Mouse (Mus musculus) adipocyte (in vitro differentiated cells): Measurements from ENCODE around the gene Cdkal1.

Source experiments
- DNase-seq: peaks from one replicate; pipeline ENCODE4 v3.0.0-alpha.2; 2016; ENCODE audit warnings: low spot score

Gene Cdkal1

GRCm38 (mm10) chr13:29765296-29765695, 90.2 kb downstream of the Cdkal1 start:
- DNase-seq: no peak

GRCm38 (mm10) chr13:29759691-29760467, 95.6 kb downstream of the Cdkal1 start:
- DNase-seq: peak; percentile 8

DNA sequence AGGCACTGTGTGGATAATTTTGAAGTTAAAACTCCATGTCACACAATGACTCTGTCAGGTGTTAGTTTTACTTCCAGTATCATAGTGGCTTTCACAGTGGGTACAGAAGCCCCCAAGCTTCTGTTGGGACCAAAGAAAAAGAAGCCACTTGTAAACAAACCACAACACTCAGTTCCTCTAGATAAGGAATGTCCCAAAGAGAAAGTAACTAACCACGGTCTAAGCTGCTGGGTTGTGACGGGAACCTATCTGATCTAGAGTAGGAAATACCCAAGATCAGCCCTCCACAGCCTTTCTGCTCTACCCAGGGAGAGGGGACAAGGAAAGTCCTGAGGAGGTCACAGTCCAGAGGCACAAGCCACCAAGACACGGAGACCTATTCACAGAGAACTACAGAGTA, 99.4 kb downstream of the Cdkal1 start:
- DNase-seq: no peak

DNA sequence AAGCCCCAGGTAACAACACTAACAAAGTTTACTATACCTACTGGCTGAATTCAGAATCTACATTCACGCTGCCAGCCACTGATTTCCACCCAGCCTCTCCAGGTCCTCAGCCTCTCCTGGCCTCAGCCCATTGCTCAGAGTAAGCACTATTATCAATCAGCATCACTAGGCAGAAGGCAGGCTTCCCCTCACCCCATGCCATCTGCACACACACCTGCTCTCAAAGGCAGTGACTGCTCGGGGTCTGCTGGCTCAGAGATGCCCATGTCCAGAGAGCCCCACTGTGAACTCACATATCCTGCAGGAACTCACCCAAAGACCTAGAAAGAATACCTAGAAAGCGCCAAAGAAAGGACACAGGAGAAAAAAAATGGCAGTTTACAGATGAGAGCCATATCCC, 102.2 kb downstream of the Cdkal1 start:
- no peak for DNase-seq

GRCm38 (mm10) chr13:29752061-29752460, 103.4 kb downstream of the Cdkal1 start:
- no peak for DNase-seq

DNA sequence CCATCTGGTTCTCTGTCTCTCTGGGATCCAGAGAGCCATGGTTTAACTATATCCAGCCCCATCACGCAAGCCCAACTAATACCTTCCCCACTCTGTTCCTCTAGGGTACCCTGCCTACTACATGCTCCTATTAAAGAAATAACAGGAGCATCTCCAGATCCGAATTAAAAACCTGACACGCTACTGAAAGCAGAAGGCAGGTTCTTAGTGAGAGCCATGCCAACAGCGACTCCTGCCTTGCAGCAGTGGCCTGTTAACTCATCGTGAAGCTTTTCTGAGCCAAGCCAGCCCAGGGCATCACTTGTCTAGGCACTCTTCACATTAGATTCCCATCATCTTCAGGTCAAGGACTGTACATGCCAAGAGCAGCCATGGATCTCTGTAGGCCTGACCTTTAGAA, 104.3 kb downstream of the Cdkal1 start:
- no peak for DNase-seq

- no peak for DNase-seq
Measured at GRCm38 (mm10) chr13:29747347-29747647, 108.2 kb downstream of the Cdkal1 start.

GRCm38 (mm10) chr13:29746501-29747346, 108.8 kb downstream of the Cdkal1 start:
- DNase-seq: no peak

DNA sequence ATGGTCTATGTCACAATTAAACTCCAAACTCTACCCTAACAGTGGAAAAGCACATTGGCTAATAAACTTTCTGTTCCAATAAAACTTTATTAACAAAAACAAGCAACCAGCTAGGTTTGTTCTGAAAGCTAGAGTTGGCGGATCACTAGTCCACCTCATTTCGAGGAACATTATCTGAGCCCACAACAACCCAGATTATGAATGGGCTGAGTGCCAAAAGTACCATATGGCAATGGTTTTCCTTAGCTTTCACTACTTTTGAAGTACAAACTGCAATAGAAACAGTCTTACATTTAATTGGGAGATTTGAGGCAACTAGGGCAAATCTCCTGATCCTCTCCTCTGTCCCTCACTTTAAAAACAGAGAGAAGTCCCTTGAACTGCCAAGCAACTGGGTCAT, 110.4 kb downstream of the Cdkal1 start:
- no peak for DNase-seq

GRCm38 (mm10) chr13:29744188-29744587, 111.3 kb downstream of the Cdkal1 start:
- DNase-seq: no peak

GRCm38 (mm10) chr13:29743761-29744160, 111.7 kb downstream of the Cdkal1 start:
- DNase-seq: no peak

GRCm38 (mm10) chr13:29737675-29738461, 117.6 kb downstream of the Cdkal1 start:
- DNase-seq: no peak

GRCm38 (mm10) chr13:29734496-29734895, 121.0 kb downstream of the Cdkal1 start:
- DNase-seq: no peak

GRCm38 (mm10) chr13:29726154-29726825, 129.2 kb downstream of the Cdkal1 start:
- no peak for DNase-seq

GRCm38 (mm10) chr13:29724855-29725254, 130.6 kb downstream of the Cdkal1 start:
- no peak for DNase-seq

DNA sequence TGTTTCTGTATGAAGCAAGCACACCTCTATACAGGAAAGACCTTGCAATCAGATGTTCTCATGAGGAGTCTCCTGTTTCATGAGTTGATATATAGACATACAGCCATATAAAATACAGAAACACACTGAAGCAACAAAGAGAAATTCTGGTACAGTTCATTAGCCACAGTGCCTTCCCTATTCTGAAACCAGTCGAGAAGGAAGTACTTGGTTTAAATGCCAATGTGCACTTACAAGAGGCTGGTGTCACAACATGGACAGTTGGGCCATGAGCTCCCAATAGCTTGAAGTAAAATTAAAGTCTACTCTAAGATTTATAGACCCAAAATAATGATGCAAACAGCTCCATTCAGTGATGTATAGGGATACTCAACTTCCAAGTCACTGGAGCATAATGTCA, 132.3 kb downstream of the Cdkal1 start:
- no peak for DNase-seq

DNA sequence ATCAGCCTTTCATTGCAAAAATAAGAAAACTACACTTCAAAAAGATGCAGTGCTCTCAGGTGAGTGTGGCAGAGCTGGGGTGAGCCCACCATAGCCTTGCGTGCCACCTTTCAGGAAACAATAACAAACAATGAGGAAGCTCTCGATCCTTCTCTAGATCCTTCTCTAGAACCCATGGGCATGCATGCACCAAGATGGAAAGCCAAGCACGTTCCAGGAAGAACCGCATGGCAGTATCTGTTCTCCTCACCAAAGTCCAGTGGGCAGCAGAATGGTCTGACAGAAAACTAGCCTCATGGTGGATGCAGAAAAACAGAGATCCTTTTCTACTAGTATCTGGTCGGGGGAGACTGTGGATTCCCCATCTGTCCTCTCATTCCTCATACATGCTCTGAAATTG, 134.3 kb downstream of the Cdkal1 start:
- DNase-seq: no peak

GRCm38 (mm10) chr13:29716550-29716949, 138.9 kb downstream of the Cdkal1 start:
- no peak for DNase-seq

DNA sequence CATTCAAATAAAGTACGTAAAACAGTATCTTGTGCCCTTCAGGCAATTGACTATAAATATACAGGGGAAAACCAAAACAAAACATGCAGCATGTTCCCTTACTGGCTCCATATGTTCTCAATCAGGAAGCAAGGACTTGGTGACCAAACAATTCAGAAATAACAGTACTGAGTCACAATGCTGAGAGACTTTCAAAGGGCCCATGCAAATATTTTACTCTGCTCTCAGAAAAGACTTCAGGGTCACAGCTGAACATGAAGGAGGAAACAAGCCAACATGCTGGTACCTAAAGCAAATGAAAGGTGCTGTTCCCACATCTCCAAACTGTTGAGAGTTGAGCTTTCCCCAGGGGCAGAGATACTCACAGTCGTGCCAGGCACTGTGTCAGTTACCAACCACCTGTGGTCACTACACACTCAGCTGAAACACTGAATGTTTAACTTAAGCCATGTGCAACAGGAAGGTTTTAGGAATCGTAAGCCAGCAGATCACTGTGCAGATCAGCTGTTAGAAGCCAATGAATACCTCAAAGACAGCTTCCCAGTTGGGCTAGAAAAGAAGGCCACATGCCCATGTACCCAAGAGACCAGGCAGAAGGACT, 140.1 kb downstream of the Cdkal1 start:
- DNase-seq: no peak

DNA sequence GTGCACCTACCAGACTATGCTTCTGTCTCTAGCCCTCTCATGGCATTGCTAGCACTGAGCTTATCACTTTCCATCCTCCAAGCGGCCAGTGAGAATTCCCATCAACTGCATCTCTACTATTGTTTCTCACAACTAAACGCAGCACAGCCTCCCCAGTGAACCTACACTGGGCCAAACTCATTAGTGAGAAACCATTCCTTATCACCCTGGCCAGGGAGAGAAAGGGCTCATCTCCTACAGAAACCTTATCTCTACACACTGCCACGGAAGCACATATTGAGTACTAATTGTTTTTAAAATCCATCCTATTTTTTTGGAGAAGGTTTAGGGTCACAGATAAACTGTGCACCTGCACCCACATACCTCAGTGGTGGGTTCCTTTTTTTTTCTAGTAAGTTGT, 147.9 kb downstream of the Cdkal1 start:
- DNase-seq: no peak

- DNase-seq: peak; percentile 19
Measured at GRCm38 (mm10) chr13:29701400-29701799, 154.1 kb downstream of the Cdkal1 start.

DNA sequence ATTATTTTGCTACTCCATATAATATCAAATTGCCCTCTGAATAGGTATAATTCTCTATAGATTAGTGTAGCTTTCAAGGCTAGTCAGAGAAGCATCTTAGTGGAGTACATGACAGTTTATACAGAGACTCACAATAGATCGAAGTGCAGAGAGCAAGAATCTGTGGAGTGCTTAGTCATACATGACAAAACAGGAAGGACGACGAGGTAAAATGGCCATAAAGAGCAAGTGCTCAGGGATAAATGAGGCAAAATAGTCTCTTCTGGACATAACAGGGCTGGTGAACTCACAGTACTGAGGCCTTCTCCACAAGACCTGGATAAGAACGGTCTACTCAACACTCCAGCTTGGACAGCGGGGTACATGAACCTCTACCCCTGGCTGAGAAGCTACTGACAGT, 155.6 kb downstream of the Cdkal1 start:
- no peak for DNase-seq
